Mouse (Mus musculus): ENCODE measurements around the gene Cdc25a. TPM values are rescaled to one million over a fixed set of nuclear protein-coding genes. Genes with fewer than 3 reads are reported as not detected.
A peak's percentile ranks its signal among the peaks of the same experiment; 100 is the strongest.

The Cdc25a gene
- 35.3 and 36.3 TPM in 2 replicates for polyA plus RNA-seq (2015; fragmentation: Nextera tagmentation; extraction: Ambion mirVana)

DNA sequence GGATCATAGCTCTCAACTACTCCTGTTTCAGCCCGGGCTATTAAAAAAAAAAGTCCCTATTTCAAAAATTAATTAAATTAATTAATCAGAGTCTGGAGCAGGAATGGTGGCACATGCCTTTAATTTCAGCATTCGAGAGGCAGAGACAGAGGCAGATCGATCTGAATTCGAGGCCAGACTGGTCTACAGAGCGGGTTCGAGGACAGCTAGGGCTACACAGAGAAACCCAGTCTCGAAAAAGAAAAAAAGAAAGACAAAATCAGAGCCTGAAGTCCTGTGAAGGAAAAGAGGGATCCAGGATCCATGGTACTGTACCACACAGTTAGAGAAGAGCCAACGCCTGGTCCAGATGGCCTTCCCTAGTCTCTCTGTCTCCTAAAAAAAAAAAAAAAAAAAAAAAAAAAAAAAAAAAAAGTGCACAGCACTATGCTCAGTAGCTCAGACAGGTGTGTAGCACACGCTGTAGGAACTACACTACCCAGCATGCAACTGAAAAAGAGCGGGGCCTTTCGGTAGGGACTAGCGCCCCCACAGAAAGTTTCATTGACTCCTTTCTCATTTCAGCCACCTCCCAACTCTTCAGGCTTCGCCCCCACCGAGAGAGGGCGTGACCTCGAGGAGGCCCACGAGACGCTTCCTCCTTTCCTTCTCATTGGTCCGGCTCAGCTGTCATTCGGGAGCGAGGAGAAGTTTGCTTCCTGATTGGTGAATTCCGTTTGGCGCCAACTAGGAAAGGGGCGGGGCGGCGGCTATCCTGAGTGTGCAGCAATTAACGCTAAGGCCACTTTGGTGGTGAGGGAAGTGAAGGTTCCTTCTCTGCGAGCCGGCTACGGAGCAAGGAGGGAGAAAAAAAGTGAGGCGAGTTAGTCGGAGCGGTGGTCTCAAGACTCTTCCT, at the start of gene Cdc25a:
TSS of gene Cdc25a (plus strand) at position 783 of the 895 bp plus-strand sequence.
- H3K9me3 ChIP-seq, result no peaks in the 10 kb centered on the region
- H3K27ac ChIP-seq, result peak within 1 kb of the TSS; percentile 93
- 6% methylated on average over 33 of the region's 33 CpGs for WGBS
- no peaks in the 10 kb centered on the region for H3K27me3 ChIP-seq
- peak; percentile 94 for ATAC-seq (ENCODE audit: low FRiP score, low read depth)
- peaks cover 15% of the 10 kb centered on the region for H3K4me1 ChIP-seq
- H3K4me3 ChIP-seq, result peak within 1 kb of the TSS; percentile 99
- peaks cover 26% of the 10 kb centered on the region for H3K36me3 ChIP-seq
- H3K9ac ChIP-seq, result peak within 1 kb of the TSS; percentile 98
- peak within 1 kb of the TSS; percentile 80 for H3K4me2 ChIP-seq (replicated peaks)

DNA sequence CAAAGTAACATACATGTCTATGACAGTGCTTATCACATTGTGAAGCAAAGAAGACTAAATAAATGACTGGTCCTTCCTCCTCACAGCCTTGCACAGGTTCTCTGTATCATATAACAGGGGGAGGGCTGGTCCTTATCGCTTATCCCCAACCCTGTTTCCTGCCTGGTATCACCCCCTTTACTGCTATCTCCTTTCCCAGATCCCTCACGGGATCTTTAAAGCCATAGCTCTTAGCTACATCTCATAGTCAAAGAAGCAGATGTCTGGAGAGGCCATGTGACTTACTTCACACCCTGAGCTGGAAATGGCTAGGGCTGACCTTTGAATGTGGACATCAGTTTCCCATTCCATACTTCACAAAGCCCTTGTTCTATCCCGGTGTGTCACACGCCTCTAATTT, 49.6 kb upstream of the Cdc25a start:
- Histone ChIP-seq H3K9me3 (no peaks in the 10 kb centered on the region), H3K4me1 (no peaks in the 10 kb centered on the region), H3K27ac (no peak overlapping the region), H3K36me3 (peaks cover 12% of the 10 kb centered on the region), H3K9ac (no peak overlapping the region), H3K27me3 (no peaks in the 10 kb centered on the region), H3K4me3 (no peak overlapping the region), H3K4me2 (replicated peaks) (no peak overlapping the region)
- WGBS, result 66% methylated on average over 4 of the region's 4 CpGs
- no peak for ATAC-seq (ENCODE audit: low FRiP score, low read depth)

DNA sequence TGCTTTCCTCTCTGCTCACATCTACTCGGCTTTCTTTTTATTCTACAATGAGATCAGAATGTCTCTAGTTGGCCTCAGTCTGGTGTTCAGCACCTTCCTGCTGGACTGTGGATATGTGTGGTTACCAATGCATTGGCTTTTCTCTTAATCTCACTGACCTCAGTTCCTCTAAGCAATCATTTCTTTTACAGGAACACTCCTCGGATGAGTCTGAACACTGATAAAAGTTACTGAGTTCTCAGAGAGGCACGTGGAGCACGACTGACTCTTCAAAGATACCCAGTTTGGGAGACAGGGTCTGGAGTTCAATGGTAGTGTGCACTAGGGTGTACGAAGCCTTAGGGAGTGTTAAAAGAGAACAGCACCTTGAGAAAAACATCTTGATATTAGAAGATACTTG, 49.2 kb upstream of the Cdc25a start:
- ATAC-seq (ENCODE audit: low FRiP score, low read depth), result no peak
- Histone ChIP-seq H3K4me3 (no peak overlapping the region), H3K4me1 (no peaks in the 10 kb centered on the region), H3K27me3 (no peaks in the 10 kb centered on the region), H3K27ac (no peak overlapping the region), H3K36me3 (peaks cover 15% of the 10 kb centered on the region), H3K4me2 (replicated peaks) (no peak overlapping the region), H3K9me3 (no peaks in the 10 kb centered on the region), H3K9ac (no peak overlapping the region)
- WGBS, result 70% methylated on average over 5 of the region's 5 CpGs

DNA sequence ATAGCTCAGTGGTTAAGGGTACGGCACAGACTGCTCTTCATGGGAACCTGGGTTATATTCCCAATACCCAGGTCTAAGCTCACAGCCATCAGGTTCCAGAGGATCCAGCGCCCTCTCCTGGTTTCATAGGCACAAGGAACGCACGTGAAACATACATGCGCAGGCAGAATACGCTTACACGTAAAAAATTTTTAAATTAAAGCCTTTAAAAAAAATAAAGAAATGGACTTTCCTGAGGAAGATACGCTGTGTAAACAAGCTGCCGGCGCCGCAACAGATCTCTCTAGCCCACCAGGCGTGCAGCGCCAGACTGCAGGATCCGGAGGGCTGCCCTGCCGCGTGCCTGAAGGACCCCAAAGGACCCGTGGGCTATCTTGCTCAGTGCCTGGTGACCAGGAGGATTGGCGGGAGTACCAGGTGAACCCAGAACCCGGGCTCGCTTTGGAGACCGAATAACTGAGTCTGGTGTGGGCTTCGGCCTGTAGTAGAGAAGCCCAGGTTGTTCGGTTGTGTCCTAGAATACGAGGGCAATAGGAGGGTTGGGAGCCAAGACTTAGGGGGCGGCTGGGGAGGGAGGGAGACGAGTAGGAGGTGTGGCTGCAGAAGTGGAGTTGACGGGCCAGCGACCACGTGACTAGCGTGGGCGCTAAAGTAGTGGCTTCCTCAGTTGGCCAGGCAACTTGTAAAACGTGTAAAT, 42.8 kb upstream of the Cdc25a start, which contains the start of gene Nme6:
TSS of gene Nme6 (plus strand) at position 359 of the 697 bp plus-strand sequence.
- H3K27me3 ChIP-seq, result no peaks in the 10 kb centered on the region
- peak; percentile 98 for ATAC-seq (ENCODE audit: low FRiP score, low read depth)
- under 1% methylated on average over 32 of the region's 32 CpGs for WGBS
- H3K36me3 ChIP-seq, result peaks cover 30% of the 10 kb centered on the region
- H3K9ac ChIP-seq, result peak within 1 kb of the TSS; percentile 69
- peaks cover 5% of the 10 kb centered on the region for H3K4me1 ChIP-seq
- no peaks in the 10 kb centered on the region for H3K9me3 ChIP-seq
- H3K4me3 ChIP-seq, result peak within 1 kb of the TSS; percentile 64
- H3K4me2 ChIP-seq (replicated peaks), result peak within 1 kb of the TSS; percentile 83
- H3K27ac ChIP-seq, result peak within 1 kb of the TSS; percentile 77

DNA sequence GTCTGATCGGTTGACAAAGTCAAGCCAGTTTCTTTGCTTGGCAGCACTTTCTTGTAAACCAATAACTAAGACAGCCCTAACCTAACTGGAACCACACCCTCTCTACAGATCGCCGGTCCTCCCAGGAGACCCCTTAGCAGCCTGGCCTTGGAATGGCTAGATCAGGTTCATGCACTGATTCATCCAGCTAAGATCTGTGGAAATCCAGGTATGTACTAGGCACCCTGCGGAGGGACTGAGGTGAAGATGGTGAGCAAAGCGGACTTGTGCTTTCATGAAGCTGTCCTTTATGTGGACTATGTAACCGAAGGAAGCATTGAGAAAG, 42.3 kb upstream of the Cdc25a start:
- H3K27me3 ChIP-seq, result no peaks in the 10 kb centered on the region
- peak overlapping the region; percentile 69 for H3K9ac ChIP-seq
- H3K36me3 ChIP-seq, result peaks cover 35% of the 10 kb centered on the region
- peak overlapping the region; percentile 64 for H3K4me3 ChIP-seq
- peaks cover 5% of the 10 kb centered on the region for H3K4me1 ChIP-seq
- peak overlapping the region; percentile 77; the same call in 1 of the 2 replicates for H3K27ac ChIP-seq
- WGBS, result 11% methylated on average over 6 of the region's 6 CpGs
- H3K9me3 ChIP-seq, result no peaks in the 10 kb centered on the region
- peak overlapping the region; percentile 83 for H3K4me2 ChIP-seq (replicated peaks)
- ATAC-seq (ENCODE audit: low FRiP score, low read depth), result peak; percentile 48

DNA sequence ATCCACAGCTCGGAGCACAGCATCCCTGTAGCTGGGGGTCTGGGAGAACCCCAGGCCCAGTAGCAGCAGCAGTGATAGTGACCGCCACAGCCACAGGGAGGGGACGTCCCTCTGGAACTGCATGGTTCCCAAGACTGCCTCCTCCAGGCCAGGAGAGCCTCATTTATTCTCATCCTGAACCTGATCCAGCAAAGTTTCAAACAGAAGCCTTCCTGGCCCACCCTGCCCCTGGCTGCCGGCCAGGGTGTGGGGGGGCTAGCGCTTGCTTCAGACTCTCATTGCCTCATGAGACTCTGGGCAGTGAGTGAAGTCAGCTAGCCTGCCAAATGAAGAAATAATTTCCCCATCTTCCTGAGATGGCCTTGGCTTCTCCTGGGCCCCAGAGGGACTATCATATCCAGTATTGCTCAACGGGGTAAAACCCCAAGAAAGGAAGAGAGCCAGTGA, 26.0 kb upstream of the Cdc25a start, which contains the start of gene Camp:
TSS of gene Camp (minus strand) at position 306 of the 447 bp plus-strand sequence.
- H3K27me3 ChIP-seq, result no peaks in the 10 kb centered on the region
- no peaks in the 10 kb centered on the region for H3K9me3 ChIP-seq
- H3K36me3 ChIP-seq, result peaks cover 7% of the 10 kb centered on the region
- no peak within 1 kb of the TSS for H3K4me3 ChIP-seq
- no peak within 1 kb of the TSS for H3K9ac ChIP-seq
- H3K27ac ChIP-seq, result no peak within 1 kb of the TSS
- no peak within 1 kb of the TSS for H3K4me2 ChIP-seq (replicated peaks)
- peak; percentile 25 for ATAC-seq (ENCODE audit: low FRiP score, low read depth)
- H3K4me1 ChIP-seq, result peaks cover 9% of the 10 kb centered on the region
- WGBS, result 66% methylated on average over 6 of the region's 6 CpGs

DNA sequence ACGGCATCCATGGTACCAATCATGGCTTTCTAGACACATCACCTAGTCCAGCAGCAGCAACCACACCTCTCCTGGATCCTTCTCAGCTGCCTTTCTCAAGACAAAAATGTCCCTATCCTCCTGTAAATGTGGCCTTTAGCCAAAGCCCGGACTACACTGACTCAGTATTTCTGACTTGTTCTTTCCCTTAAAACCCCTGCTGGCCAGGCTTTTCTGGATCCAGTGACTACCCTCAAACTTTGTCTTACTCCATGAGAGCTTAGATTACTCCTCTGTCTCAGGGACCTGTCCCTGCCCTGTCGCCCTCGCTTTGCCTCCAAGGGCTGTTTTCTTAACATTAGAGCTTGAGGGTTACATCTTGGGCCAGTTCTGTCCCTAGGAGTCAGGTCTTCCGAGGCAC, 25.3 kb upstream of the Cdc25a start:
- Histone ChIP-seq H3K4me2 (replicated peaks) (no peak overlapping the region), H3K9me3 (no peaks in the 10 kb centered on the region), H3K4me3 (no peak overlapping the region), H3K4me1 (peaks cover 9% of the 10 kb centered on the region), H3K36me3 (peaks cover 6% of the 10 kb centered on the region), H3K27ac (no peak overlapping the region), H3K9ac (no peak overlapping the region), H3K27me3 (no peaks in the 10 kb centered on the region)
- WGBS, result 87% methylated on average over 5 of the region's 5 CpGs
- ATAC-seq (ENCODE audit: low FRiP score, low read depth), result no peak

DNA sequence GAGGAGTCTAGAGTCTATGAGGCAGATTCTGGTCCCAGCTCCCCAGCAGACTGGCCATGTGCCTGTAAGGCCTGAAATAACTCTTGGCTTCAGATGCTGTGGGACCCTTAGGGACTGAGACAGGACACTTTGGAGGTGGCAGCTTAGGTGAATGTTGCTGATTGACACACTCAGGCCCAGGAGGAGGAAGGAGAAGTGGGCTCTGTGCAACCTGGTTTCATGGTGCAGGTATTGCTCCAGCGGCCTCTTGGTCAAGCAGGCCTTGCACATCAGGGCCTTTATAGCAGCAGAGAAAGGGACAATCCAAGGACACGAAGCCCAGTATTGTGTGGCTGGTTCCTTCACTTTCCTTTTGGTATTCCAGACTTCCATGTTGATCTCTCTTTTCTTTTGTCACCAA, 21.0 kb upstream of the Cdc25a start:
- Histone ChIP-seq H3K36me3 (no peaks in the 10 kb centered on the region), H3K9me3 (no peaks in the 10 kb centered on the region), H3K27ac (no peak overlapping the region), H3K27me3 (no peaks in the 10 kb centered on the region), H3K4me1 (peaks cover 4% of the 10 kb centered on the region), H3K4me2 (replicated peaks) (no peak overlapping the region), H3K4me3 (no peak overlapping the region), H3K9ac (no peak overlapping the region)
- 88% methylated on average over 2 of the region's 2 CpGs for WGBS
- no peak for ATAC-seq (ENCODE audit: low FRiP score, low read depth)

DNA sequence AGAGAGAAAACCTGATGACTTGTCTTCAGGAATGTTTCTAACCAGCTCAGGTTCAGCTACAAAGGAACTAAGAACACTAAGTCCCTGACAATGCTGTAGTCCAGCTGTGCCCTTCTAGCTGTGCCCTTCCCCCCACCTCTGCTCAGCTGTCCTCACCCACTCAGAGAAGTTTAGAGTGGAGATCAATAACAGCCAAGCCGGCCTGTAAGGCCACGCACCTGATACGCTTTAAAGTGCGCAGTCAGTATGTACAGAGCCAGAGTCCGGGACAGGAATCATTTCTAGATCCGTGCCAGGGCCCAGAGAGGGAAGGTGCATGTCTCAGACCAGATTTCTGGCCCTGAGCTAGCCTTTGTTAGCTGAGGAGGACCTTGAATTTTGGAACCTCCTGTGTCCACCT, 19.4 kb upstream of the Cdc25a start:
- H3K36me3 ChIP-seq, result no peaks in the 10 kb centered on the region
- no peak overlapping the region for H3K4me2 ChIP-seq (replicated peaks)
- no peaks in the 10 kb centered on the region for H3K27me3 ChIP-seq
- WGBS, result 76% methylated on average over 6 of the region's 6 CpGs
- no peaks in the 10 kb centered on the region for H3K9me3 ChIP-seq
- H3K4me3 ChIP-seq, result no peak overlapping the region
- no peak overlapping the region for H3K27ac ChIP-seq
- no peak for ATAC-seq (ENCODE audit: low FRiP score, low read depth)
- no peak overlapping the region for H3K9ac ChIP-seq
- H3K4me1 ChIP-seq, result no peaks in the 10 kb centered on the region

DNA sequence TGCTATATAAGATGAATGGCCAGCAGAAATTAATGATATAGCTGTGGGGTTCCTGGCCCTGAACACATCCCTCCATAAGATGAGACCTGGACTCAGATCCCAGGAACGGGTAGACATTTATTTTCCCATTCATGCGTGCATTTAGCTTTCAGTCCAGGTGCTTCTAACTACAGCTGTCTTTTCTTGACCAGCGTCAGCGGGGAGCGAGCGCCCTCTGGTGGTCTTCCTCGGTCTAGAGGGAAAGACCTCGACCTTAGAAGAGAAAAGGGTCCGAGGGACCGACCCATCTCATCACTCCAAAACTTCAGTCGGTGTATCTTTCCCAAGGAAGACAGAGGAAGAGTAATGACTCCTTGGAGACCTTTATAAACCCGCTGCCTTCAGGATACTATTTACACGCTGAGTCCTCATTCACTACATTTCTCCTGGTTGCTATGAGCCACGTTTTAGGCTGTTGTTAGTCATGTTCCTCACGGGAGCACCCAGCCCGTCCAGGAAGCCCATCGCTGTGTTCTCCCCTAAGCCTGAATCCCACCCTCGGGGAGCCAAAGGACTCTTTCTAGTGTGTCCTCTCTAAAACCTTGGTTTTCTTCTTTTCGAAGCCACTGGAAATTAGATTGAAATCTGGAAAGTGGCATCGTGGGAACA, 12.9 kb upstream of the Cdc25a start:
- Histone ChIP-seq H3K9me3 (no peaks in the 10 kb centered on the region), H3K27ac (no peak overlapping the region), H3K36me3 (no peaks in the 10 kb centered on the region), H3K27me3 (peaks cover 7% of the 10 kb centered on the region), H3K4me2 (replicated peaks) (peak overlapping the region; percentile 51), H3K4me1 (no peaks in the 10 kb centered on the region), H3K4me3 (0 out of 2 replicates have a peak overlapping the region, but pooled peaks have one; percentile 9), H3K9ac (peak overlapping the region; percentile 35; the same call in 1 of the 2 replicates)
- 18% methylated on average over 20 of the region's 20 CpGs for WGBS
- ATAC-seq (ENCODE audit: low FRiP score, low read depth), result peak; percentile 67; the same call in 1 of the 2 replicates

DNA sequence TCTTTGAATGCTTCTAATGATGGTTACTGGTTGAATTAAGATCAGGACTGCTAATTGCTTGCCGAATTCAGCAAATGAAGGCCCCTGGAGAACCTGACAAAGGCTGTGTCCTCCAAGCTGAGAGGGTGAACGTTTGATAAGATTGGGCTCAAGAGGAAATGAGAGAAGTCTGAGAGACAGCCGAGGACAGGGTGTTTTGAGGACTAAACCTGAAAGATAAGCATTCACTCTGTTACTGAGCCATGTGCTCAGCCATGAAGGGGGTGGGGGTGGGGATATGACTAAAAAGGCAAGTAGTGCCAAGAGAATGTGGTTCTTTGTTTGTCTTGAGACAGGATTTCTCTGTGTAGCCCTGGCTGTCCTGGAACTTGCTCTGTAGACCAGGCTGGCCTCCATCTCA, 12.3 kb upstream of the Cdc25a start:
- no peaks in the 10 kb centered on the region for H3K4me1 ChIP-seq
- H3K36me3 ChIP-seq, result no peaks in the 10 kb centered on the region
- no peak overlapping the region for H3K4me2 ChIP-seq (replicated peaks)
- H3K27me3 ChIP-seq, result peaks cover 7% of the 10 kb centered on the region
- H3K4me3 ChIP-seq, result no peak overlapping the region
- 68% methylated on average over 3 of the region's 3 CpGs for WGBS
- H3K9me3 ChIP-seq, result no peaks in the 10 kb centered on the region
- H3K27ac ChIP-seq, result no peak overlapping the region
- no peak for ATAC-seq (ENCODE audit: low FRiP score, low read depth)
- H3K9ac ChIP-seq, result no peak overlapping the region

DNA sequence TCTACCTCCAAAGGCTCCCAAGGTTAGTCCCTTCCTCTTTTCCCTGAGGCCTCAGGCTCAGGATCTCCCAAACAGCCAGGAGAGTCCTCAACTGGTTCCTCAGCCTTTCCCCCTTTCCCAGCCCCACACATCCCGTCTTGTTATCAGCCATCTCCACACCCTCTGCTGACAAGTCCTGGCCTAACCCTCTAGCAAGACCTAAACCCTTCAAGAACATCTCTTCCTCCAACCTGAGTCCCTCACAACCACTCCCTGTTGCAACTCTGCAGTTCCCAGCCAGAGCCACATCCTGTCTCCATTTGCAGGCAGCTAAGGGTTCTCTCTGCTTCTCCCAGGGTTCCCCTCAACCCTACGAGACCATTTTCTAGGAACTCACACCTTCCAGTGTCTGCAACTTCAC, 9.2 kb upstream of the Cdc25a start:
- Histone ChIP-seq H3K36me3 (no peaks in the 10 kb centered on the region), H3K4me2 (replicated peaks) (no peak overlapping the region), H3K9ac (no peak overlapping the region), H3K27me3 (peaks cover 7% of the 10 kb centered on the region), H3K9me3 (no peaks in the 10 kb centered on the region), H3K4me3 (no peak overlapping the region), H3K4me1 (no peaks in the 10 kb centered on the region), H3K27ac (no peak overlapping the region)
- ATAC-seq (ENCODE audit: low FRiP score, low read depth), result no peak
- WGBS, result 44% methylated on average over 2 of the region's 2 CpGs

All from limb, embryonic 13.5 days (tissue).